In genomic region chr11:5522798-5523415, GRCm38 (mm10) we compare ENCODE assay signal across 9 mouse cellular contexts. TPM values are rescaled to one million over a fixed set of nuclear protein-coding genes. Genes with fewer than 3 reads are reported as not detected.
DNase-seq lines count a peak whose midpoint lies in the region; ATAC-seq lines count a peak whose summit lies in the region.
"Had no signal": no experiment of that assay in that cellular context is flagged by ENCODE, and none has a peak within 500 bp of the region (broad histone marks: within the 10 kb centered on the region; RNA-seq: fewer than 3 reads in every experiment).

No protein-coding gene starts in this region.

- WGBS in forebrain, embryonic 12.5 days, result 92% methylated on average over 11 of the region's 11 CpGs
- 93% methylated on average over 11 of the region's 11 CpGs for WGBS in forebrain, embryonic 11.5 days
- 94% methylated on average over 11 of the region's 11 CpGs for WGBS in midbrain, embryonic 11.5 days
- WGBS in midbrain, embryonic 10.5 days, result 92% methylated on average over 11 of the region's 11 CpGs
- 83% methylated on average over 11 of the region's 11 CpGs for WGBS in limb, embryonic 15.5 days
- WGBS in stomach, embryonic 16.5 days, result 79% methylated on average over 11 of the region's 11 CpGs

- H3K27ac ChIP-seq in forebrain, embryonic 12.5 days, result no peak overlapping the region
- H3K27ac ChIP-seq in forebrain, embryonic 11.5 days (ENCODE audit: low read depth, low read length), result no peak overlapping the region
- no peak overlapping the region for H3K27ac ChIP-seq in midbrain, embryonic 11.5 days (ENCODE audit: low read depth, low read length)
- H3K27ac ChIP-seq in midbrain, embryonic 10.5 days (replicated peaks), result no peak overlapping the region
- H3K27ac ChIP-seq in limb, embryonic 15.5 days, result no peak overlapping the region
- no peak overlapping the region for H3K27ac ChIP-seq in stomach, embryonic 16.5 days (ENCODE audit: low read length)

- H3K4me2 ChIP-seq in forebrain, embryonic 12.5 days, result peak overlapping the region; percentile 75
- no peak overlapping the region for H3K4me2 ChIP-seq in forebrain, embryonic 11.5 days (ENCODE audit: low read depth, low read length, severe bottlenecking)
- peak overlapping the region; percentile 75 for H3K4me2 ChIP-seq in midbrain, embryonic 11.5 days
- peak overlapping the region; percentile 59; the same call in 1 of the 2 replicates for H3K4me2 ChIP-seq in limb, embryonic 15.5 days
- peak overlapping the region; percentile 65 for H3K4me2 ChIP-seq in stomach, embryonic 16.5 days (ENCODE audit: low read depth, low read length)

- peaks cover 27% of the 10 kb centered on the region for H3K4me1 ChIP-seq in forebrain, embryonic 12.5 days
- H3K4me1 ChIP-seq in forebrain, embryonic 11.5 days (replicated peaks; ENCODE audit: control insufficient read depth, insufficient read depth, low read length), result peaks cover 3% of the 10 kb centered on the region; the same call in 1 of the 2 replicates
- H3K4me1 ChIP-seq in midbrain, embryonic 11.5 days (ENCODE audit: control insufficient read depth, insufficient read depth, low read length), result peaks cover 7% of the 10 kb centered on the region; the same call in 1 of the 2 replicates
- peaks cover 30% of the 10 kb centered on the region for H3K4me1 ChIP-seq in midbrain, embryonic 10.5 days
- peaks cover 23% of the 10 kb centered on the region for H3K4me1 ChIP-seq in limb, embryonic 15.5 days
- peaks cover 18% of the 10 kb centered on the region; the same call in 1 of the 2 replicates for H3K4me1 ChIP-seq in stomach, embryonic 16.5 days (ENCODE audit: control insufficient read depth, insufficient read depth, low read length)

- H3K9me3 ChIP-seq in forebrain, embryonic 12.5 days, result no peaks in the 10 kb centered on the region
- no peaks in the 10 kb centered on the region for H3K9me3 ChIP-seq in forebrain, embryonic 11.5 days (ENCODE audit: control insufficient read depth, low read length)
- H3K9me3 ChIP-seq in midbrain, embryonic 11.5 days (ENCODE audit: control insufficient read depth, low read length), result no peaks in the 10 kb centered on the region
- H3K9me3 ChIP-seq in midbrain, embryonic 10.5 days (replicated peaks), result no peaks in the 10 kb centered on the region
- H3K9me3 ChIP-seq in limb, embryonic 15.5 days, result no peaks in the 10 kb centered on the region
- no peaks in the 10 kb centered on the region for H3K9me3 ChIP-seq in stomach, embryonic 16.5 days (replicated peaks; ENCODE audit: control insufficient read depth, low read length)

- H3K27me3 ChIP-seq in forebrain, embryonic 12.5 days, result no peaks in the 10 kb centered on the region
- H3K27me3 ChIP-seq in forebrain, embryonic 11.5 days (ENCODE audit: control insufficient read depth, insufficient read depth, low read length), result no peaks in the 10 kb centered on the region
- H3K27me3 ChIP-seq in midbrain, embryonic 11.5 days (ENCODE audit: control insufficient read depth, insufficient read depth, low read length), result no peaks in the 10 kb centered on the region
- H3K27me3 ChIP-seq in midbrain, embryonic 10.5 days (ENCODE audit: low read depth, poor library complexity, severe bottlenecking), result no peaks in the 10 kb centered on the region
- H3K27me3 ChIP-seq in limb, embryonic 15.5 days, result no peaks in the 10 kb centered on the region
- H3K27me3 ChIP-seq in stomach, embryonic 16.5 days (ENCODE audit: control insufficient read depth, insufficient read depth, low read length), result no peaks in the 10 kb centered on the region

- DNase-seq in forebrain, embryonic 11.5 days (ENCODE audit: low spot score), result no peak
- DNase-seq in midbrain, embryonic 11.5 days (ENCODE audit: low spot score, missing footprints), result peak; percentile 57
- no peak for DNase-seq in midbrain, embryonic 10.5 days (ENCODE audit: low spot score)
- DNase-seq in retina, postnatal 1 day, result no peak
- no peak for DNase-seq in layer of hippocampus, postnatal 36 days
- DNase-seq: adrenal gland, postnatal 25 days had no signal

- H3K4me3 ChIP-seq in forebrain, embryonic 12.5 days (replicated peaks), result peak overlapping the region; percentile 97; the same call in 1 of the 2 replicates
- H3K4me3 ChIP-seq in forebrain, embryonic 11.5 days (ENCODE audit: low read depth, low read length), result no peak overlapping the region
- H3K4me3 ChIP-seq in midbrain, embryonic 11.5 days (ENCODE audit: low read depth, low read length), result no peak overlapping the region
- H3K4me3 ChIP-seq in midbrain, embryonic 10.5 days, result no peak overlapping the region
- peak overlapping the region; percentile 100; the same call in 1 of the 2 replicates for H3K4me3 ChIP-seq in limb, embryonic 15.5 days
- peak overlapping the region; percentile 85 for H3K4me3 ChIP-seq in stomach, embryonic 16.5 days (replicated peaks; ENCODE audit: low read length)

- peaks cover 49% of the 10 kb centered on the region for H3K36me3 ChIP-seq in forebrain, embryonic 12.5 days (replicated peaks)
- peaks cover 5% of the 10 kb centered on the region; the same call in 1 of the 2 replicates for H3K36me3 ChIP-seq in forebrain, embryonic 11.5 days (ENCODE audit: control insufficient read depth, insufficient read depth, low read length)
- peaks cover 10% of the 10 kb centered on the region; the same call in 1 of the 2 replicates for H3K36me3 ChIP-seq in midbrain, embryonic 11.5 days (ENCODE audit: control insufficient read depth, insufficient read depth, low read length)
- H3K36me3 ChIP-seq in midbrain, embryonic 10.5 days, result peaks cover 57% of the 10 kb centered on the region
- H3K36me3 ChIP-seq in limb, embryonic 15.5 days, result peaks cover 49% of the 10 kb centered on the region
- H3K36me3 ChIP-seq in stomach, embryonic 16.5 days (ENCODE audit: control insufficient read depth, insufficient read depth, low read length), result peaks cover 31% of the 10 kb centered on the region

- ATAC-seq in forebrain, embryonic 12.5 days (ENCODE audit: low FRiP score), result no peak
- no peak for ATAC-seq in forebrain, embryonic 11.5 days (replicated peaks; ENCODE audit: low FRiP score)
- no peak for ATAC-seq in midbrain, embryonic 11.5 days (ENCODE audit: low FRiP score)
- no peak for ATAC-seq in limb, embryonic 15.5 days (ENCODE audit: insufficient number of reproducible peaks, low FRiP score, low TSS enrichment, low read depth)
- no peak for ATAC-seq in stomach, embryonic 16.5 days (ENCODE audit: insufficient read depth, low FRiP score)

- 0 out of 2 replicates have a peak overlapping the region, but pooled peaks have one; percentile 25 for H3K9ac ChIP-seq in forebrain, embryonic 12.5 days
- H3K9ac ChIP-seq in forebrain, embryonic 11.5 days (ENCODE audit: low read length), result no peak overlapping the region; the same call in 1 of the 2 replicates
- 0 out of 2 replicates have a peak overlapping the region, but pooled peaks have one; percentile 13 for H3K9ac ChIP-seq in midbrain, embryonic 11.5 days (ENCODE audit: low read length)
- H3K9ac ChIP-seq in limb, embryonic 15.5 days, result no peak overlapping the region; the same call in 1 of the 2 replicates
- peak overlapping the region; percentile 94; the same call in 1 of the 2 replicates for H3K9ac ChIP-seq in stomach, embryonic 16.5 days (ENCODE audit: low read length)

RNA-seq across cellular contexts. Expression of gene Xbp1, which starts 2.4 kb away (rescaled TPM):
- 100 and 102 TPM in 2 replicates for polyA plus RNA-seq in forebrain, embryonic 12.5 days (2016; fragmentation: Nextera tagmentation; extraction: Ambion mirVana)
- polyA plus RNA-seq in forebrain, embryonic 11.5 days (2014; fragmentation: Nextera tagmentation; extraction: Ambion mirVana), result 117 and 119 TPM in 2 replicates
- 126 and 133 TPM in 2 replicates for polyA plus RNA-seq in midbrain, embryonic 11.5 days (2014; fragmentation: Nextera tagmentation; extraction: Ambion mirVana)
- polyA plus RNA-seq in midbrain, embryonic 10.5 days (2016; fragmentation: Nextera tagmentation; extraction: Ambion mirVana), result 106 and 131 TPM in 2 replicates
- 238 and 242 TPM in 2 replicates for polyA plus RNA-seq in limb, embryonic 15.5 days (2015; fragmentation: Nextera tagmentation; extraction: Ambion mirVana)
- 238 and 248 TPM in 2 replicates for polyA plus RNA-seq in stomach, embryonic 16.5 days (2015; fragmentation: Nextera tagmentation; extraction: Ambion mirVana)
- total RNA-seq in layer of hippocampus, postnatal 36 days (2021), result 100 to 1,000 TPM; 109 to 139 TPM

RNA-seq across cellular contexts. Expression of gene Ccdc117, which starts 19.1 kb away (rescaled TPM):
- polyA plus RNA-seq in forebrain, embryonic 12.5 days (2016; fragmentation: Nextera tagmentation; extraction: Ambion mirVana), result 27.1 and 28.0 TPM in 2 replicates
- 27.9 and 29.9 TPM in 2 replicates for polyA plus RNA-seq in forebrain, embryonic 11.5 days (2014; fragmentation: Nextera tagmentation; extraction: Ambion mirVana)
- polyA plus RNA-seq in midbrain, embryonic 11.5 days (2014; fragmentation: Nextera tagmentation; extraction: Ambion mirVana), result 26.2 and 27.4 TPM in 2 replicates
- polyA plus RNA-seq in midbrain, embryonic 10.5 days (2016; fragmentation: Nextera tagmentation; extraction: Ambion mirVana), result 21.3 and 22.6 TPM in 2 replicates
- 16.0 and 17.4 TPM in 2 replicates for polyA plus RNA-seq in limb, embryonic 15.5 days (2015; fragmentation: Nextera tagmentation; extraction: Ambion mirVana)
- 13.3 and 13.8 TPM in 2 replicates for polyA plus RNA-seq in stomach, embryonic 16.5 days (2015; fragmentation: Nextera tagmentation; extraction: Ambion mirVana)
- 10 to 100 TPM; 18.0 to 19.1 TPM for total RNA-seq in layer of hippocampus, postnatal 36 days (2021)

RNA-seq across cellular contexts. Expression of gene Ankrd36, which starts 46.6 kb away (rescaled TPM):
- polyA plus RNA-seq in forebrain, embryonic 12.5 days (2016; fragmentation: Nextera tagmentation; extraction: Ambion mirVana), result 0.33 TPM in 1 of 2 replicates, not detected in the other
- not detected in 2 replicates for polyA plus RNA-seq in forebrain, embryonic 11.5 days (2014; fragmentation: Nextera tagmentation; extraction: Ambion mirVana)
- polyA plus RNA-seq in midbrain, embryonic 11.5 days (2014; fragmentation: Nextera tagmentation; extraction: Ambion mirVana), result not detected in 2 replicates
- polyA plus RNA-seq in midbrain, embryonic 10.5 days (2016; fragmentation: Nextera tagmentation; extraction: Ambion mirVana), result 0.11 TPM in 1 of 2 replicates, not detected in the other
- not detected in 2 replicates for polyA plus RNA-seq in limb, embryonic 15.5 days (2015; fragmentation: Nextera tagmentation; extraction: Ambion mirVana)
- 0.10 TPM in 2 replicates for polyA plus RNA-seq in stomach, embryonic 16.5 days (2015; fragmentation: Nextera tagmentation; extraction: Ambion mirVana)
- not detected for total RNA-seq in layer of hippocampus, postnatal 36 days (2021)
- total RNA-seq: adrenal gland, postnatal 25 days had no signal

Comparison
In these comparisons a context has a peak if more than half of its experiments do, and no peak if none do; other contexts are left out.
1. H3K4me3 ChIP-seq: peak in forebrain, embryonic 12.5 days (single experiment), limb, embryonic 15.5 days (single experiment) and stomach, embryonic 16.5 days (single experiment); none in forebrain, embryonic 11.5 days (single experiment), midbrain, embryonic 11.5 days (single experiment) and midbrain, embryonic 10.5 days (single experiment).
2. H3K9ac ChIP-seq: peak in forebrain, embryonic 12.5 days (single experiment), midbrain, embryonic 11.5 days (single experiment) and stomach, embryonic 16.5 days (single experiment); none in forebrain, embryonic 11.5 days (single experiment) and limb, embryonic 15.5 days (single experiment).